Mouse (Mus musculus) adrenal gland (tissue): ENCODE measurements around the gene Plcb2.

Source experiments
- intact Hi-C: fragments of 180-260 bp; cut with DNase I; formaldehyde crosslinking; loops from one replicate; pipeline ENCODE4 v1.15.1; 2025

Gene Plcb2

DNA sequence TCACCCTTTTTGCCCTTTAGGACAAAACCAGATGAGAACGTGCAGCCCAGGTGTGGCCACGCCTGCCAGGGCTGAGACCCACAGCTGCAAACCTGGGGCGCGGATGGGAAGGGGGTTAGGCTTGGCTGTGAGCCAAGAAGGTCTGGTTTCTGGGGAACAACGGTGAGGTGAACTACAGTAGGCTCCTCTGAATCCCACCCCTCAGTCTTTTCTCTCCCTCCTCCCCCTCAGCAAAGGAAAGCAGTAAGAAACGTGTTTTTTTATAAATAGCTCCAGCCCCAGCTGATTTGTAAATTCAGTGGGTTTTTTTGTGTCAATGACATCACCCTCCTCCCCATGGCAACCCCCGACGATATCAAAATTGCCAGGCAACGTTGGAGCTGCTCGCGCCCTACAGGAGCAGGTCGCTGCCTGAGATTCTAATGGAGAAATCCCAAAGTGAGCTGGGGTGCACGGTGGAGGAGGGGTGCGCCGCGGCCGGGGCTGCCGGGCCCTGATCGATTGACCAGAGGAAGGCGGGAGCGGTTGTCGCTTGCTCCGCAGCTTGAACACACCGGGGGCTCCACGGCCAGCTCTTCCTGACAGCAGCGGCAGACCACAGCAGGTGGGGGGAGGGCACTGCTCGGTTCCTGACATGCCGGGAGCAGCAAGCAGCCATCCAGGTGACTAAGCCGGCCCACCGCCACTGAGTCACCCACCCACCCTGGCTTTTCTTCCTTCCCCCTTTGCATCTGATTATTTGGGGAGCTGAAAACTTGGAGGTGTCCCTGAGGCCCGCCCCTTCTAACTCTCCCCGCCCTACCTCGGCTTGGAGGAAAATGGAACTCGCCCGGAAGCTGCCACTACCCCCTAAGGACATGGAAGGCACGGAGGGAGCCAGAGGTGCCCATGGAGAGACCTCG lies 65.1 kb downstream of the Plcb2 start, which contains the start of gene Pak6:
Pak6 (plus strand) TSS at position 402 of the 902 bp plus-strand sequence.
- intact Hi-C loops = no loop called here

DNA sequence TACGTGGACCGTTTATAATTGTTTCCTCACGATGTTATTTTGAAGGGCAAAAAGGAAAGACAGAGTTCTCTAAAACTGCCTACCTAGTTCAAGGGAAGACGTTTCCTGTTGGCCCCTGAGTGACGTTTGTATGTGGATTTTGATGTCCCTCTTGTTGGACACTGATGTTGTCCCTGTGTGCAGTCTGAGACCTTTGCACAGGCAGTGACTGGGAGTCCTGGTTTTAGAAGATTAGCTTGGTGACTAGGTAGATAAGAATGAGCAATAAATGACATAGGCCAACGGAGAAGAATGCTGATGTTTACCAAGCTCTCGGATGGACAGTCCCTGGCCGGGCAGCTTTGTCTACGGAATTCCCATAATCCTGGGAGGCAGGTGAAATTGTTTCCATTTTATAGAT lies 66.3 kb downstream of the Plcb2 start:
- intact Hi-C loops = no loop called here

DNA sequence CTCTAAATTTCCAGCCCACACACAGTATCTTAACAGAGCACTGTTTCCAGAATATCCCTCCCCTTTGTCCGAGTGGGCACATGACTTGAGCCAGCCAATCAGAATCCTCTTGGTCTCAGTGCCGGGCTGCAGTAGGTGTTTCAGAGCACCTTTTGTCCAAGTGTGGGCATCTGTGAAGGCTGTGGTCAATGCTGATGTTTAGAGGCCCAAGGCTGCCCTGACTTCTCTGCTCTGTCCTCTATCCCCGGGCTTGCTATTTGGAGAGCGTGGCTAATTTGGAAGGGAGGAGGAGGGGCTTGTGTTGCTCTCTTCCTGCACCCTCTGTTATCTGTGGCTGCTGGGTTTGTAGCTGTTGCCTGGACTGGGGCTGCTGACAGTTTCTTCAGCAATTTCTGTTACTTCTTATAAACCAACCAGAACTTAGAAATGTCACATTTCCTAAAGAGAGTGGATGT lies 68.2 kb downstream of the Plcb2 start:
- intact Hi-C loops = no loop called here

DNA sequence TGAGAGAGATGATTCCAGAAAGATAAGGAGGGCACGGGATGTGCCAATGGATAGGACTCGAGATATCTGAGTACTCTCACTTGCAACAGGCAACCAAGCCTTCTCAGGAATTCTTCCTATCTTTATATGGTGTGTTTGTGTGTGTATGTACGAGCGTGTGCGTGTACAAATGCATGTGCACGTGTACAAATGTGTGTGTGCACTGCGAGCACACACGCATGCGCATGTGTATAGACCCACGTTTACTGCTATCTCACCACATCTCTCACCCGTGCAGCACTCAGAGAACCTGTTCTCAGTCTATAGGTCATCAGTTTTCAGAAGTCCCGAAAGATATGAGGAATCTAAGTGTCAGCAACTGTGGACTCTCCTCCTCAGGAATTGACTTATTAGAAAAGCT lies 68.7 kb downstream of the Plcb2 start:
- intact Hi-C loops = no loop called here

DNA sequence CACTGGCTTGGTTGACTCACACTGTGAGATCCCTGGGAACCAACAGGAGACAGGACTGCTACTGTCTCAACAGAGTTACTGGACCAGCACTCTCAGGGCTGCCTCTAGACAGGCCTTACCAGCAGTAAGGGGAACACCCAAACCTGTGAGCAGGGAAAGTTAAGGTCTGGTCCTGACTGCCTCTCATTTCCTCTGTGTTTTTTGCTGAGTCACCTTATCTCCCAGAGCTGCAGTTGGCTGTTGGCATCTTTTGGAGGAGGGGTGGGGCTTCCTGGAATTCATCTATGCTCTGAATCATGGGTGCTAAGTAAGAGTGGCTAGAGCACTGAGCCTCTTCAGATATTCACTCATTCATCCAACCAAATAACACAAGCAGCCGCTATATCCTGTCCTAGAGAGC lies 69.2 kb downstream of the Plcb2 start:
- intact Hi-C loops = no loop called here

DNA sequence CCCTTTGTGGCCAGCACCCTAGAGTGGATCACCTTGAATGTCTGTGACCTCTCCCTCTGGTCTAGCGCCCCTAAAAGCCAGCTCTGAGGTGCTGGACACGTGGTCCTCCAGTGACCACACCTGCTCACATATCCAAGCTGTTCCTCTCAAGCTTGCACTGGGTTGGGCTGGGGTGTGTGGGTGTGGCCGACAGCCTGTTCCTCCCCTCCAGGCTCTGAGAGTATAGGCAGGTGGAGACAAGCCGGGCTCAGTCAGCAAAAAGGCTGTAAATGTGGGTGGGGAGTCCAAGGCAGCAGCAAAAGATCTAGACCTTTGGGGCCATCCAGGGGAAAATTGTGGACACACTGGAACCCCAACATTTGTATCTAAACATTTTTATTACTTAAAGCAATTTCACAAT lies 69.8 kb downstream of the Plcb2 start:
- intact Hi-C loops = no loop called here
